Mouse (Mus musculus) heart, adult 2 months (tissue): Measurements from ENCODE around the gene Galns. TPM values are rescaled to one million over a fixed set of nuclear protein-coding genes. Genes with fewer than 3 reads are reported as not detected.
"Not testable (repeated sequence)": the region's sequence is repeated elsewhere in the genome, so short reads cannot be mapped to it uniquely, and the experiment has no call there.

Experiments used
- DNase-seq, 2 experiments: peaks; one replicate each; pipeline ENCODE4 v3.0.0; 2021
- H3K27ac ChIP-seq: fragments of 200-600 bp; 2 replicates; pipeline ENCODE4 v1.8.1; 2022
- H3K27me3 ChIP-seq: fragments of 200-500 bp; 2 replicates; pipeline ENCODE4 v1.6.1; 2012; ENCODE audit warnings: mild to moderate bottlenecking, low read length, inconsistent platforms, mixed read lengths; ENCODE audit not compliant: control insufficient read depth, insufficient read depth
- H3K36me3 ChIP-seq: fragments of 200-500 bp; 2 replicates; pipeline ENCODE4 v1.6.1; 2012; ENCODE audit warnings: low read length, inconsistent platforms; ENCODE audit not compliant: control insufficient read depth, insufficient read depth
- H3K4me1 ChIP-seq: fragments of 200-500 bp; 2 replicates; pipeline ENCODE4 v1.6.1; 2011; ENCODE audit warnings: low read length; ENCODE audit not compliant: control insufficient read depth, insufficient read depth
- H3K4me3 ChIP-seq: fragments of 200-600 bp; 2 replicates; pipeline ENCODE4 v1.8.1; 2022
- H3K79me2 ChIP-seq: fragments of 200-500 bp; replicated peaks from 2 replicates; pipeline ENCODE4 v1.6.1; 2012; ENCODE audit warnings: mild to moderate bottlenecking, inconsistent platforms, low read length, moderate library complexity, mixed read lengths; ENCODE audit not compliant: control insufficient read depth, insufficient read depth
- H3K9ac ChIP-seq: fragments of 200-500 bp; 2 replicates; pipeline ENCODE4 v1.6.1; 2012; ENCODE audit warnings: low read depth, mild to moderate bottlenecking, control low read depth, inconsistent platforms, low read length, mixed read lengths
- CTCF ChIP-seq: fragments of 200-600 bp; IDR thresholded peaks from 2 replicates; pipeline ENCODE4 v1.8.1; 2022; ENCODE audit warnings: antibody characterized with exemption, mild to moderate bottlenecking, moderate library complexity
- EP300 ChIP-seq: fragments of 200-500 bp; IDR thresholded peaks from 2 replicates; pipeline ENCODE4 v1.6.1; 2011; ENCODE audit warnings: low read depth, low read length, control low read depth; ENCODE audit not compliant: insufficient read depth
- POLR2A ChIP-seq: fragments of 200-500 bp; IDR thresholded peaks from 2 replicates; pipeline ENCODE4 v1.6.1; 2011; ENCODE audit warnings: mild to moderate bottlenecking, low read depth, low read length, control low read depth; ENCODE audit not compliant: insufficient read depth
- WGBS: fragments of 180-500 bp; shearing (Covaris S2); methylation state at CpG from one replicate; pipeline ENCODE4 v1.1.7; 2018; 5-methylcytosine and 5-hydroxymethylcytosine counted together
- intact Hi-C: fragments of 180-260 bp; cut with DNase I; formaldehyde crosslinking; loops from one replicate; pipeline ENCODE4 v1.15.1; 2025
- polyA plus RNA-seq: library from polyadenylated mRNA; depleted of rRNA; stranded (reverse); fragments of >200 nt; gene quantifications from 2 replicates; pipeline ENCODE4 v1.2.3, GENCODE M21; 2012
- total RNA-seq, 2 experiments: library from RNA; stranded (reverse); gene quantifications; 2 replicates each; pipeline ENCODE4 v1.2.3; 2021

Galns gene
- total and polyA plus RNA-seq, 3 experiments, result 3.1 to 5.0 (median 3.2) TPM

GRCm38 (mm10) chr8:122637230-122637629 is 26.0 kb upstream of the Galns start:
- no peaks in the 10 kb centered on the region for H3K79me2 ChIP-seq
- H3K27ac ChIP-seq, result peak overlapping the region; percentile 80
- no peaks in the 10 kb centered on the region for H3K27me3 ChIP-seq
- H3K9ac ChIP-seq, result peak overlapping the region; percentile 11
- peaks cover 8% of the 10 kb centered on the region for H3K4me1 ChIP-seq
- intact Hi-C loops, result no loop called here
- DNase-seq, result no peak
- 77% methylated on average over 9 of the region's 9 CpGs for WGBS
- H3K36me3 ChIP-seq, result no peaks in the 10 kb centered on the region
- no peak overlapping the region for H3K4me3 ChIP-seq
- TF ChIP-seq EP300, result no peak
- no peak for TF ChIP-seq CTCF
- no peak for TF ChIP-seq POLR2A

GRCm38 (mm10) chr8:122636803-122637175 is 25.5 kb upstream of the Galns start:
- peak; percentile 57; the same call in 1 of the 2 replicates for TF ChIP-seq EP300
- TF ChIP-seq CTCF, result no peak
- WGBS, result 62% methylated on average over 9 of the region's 9 CpGs
- Histone ChIP-seq H3K9ac (no peak overlapping the region; the same call in 1 of the 2 replicates), H3K27ac (peak overlapping the region; percentile 80), H3K36me3 (no peaks in the 10 kb centered on the region), H3K27me3 (no peaks in the 10 kb centered on the region), H3K79me2 (no peaks in the 10 kb centered on the region), H3K4me1 (peaks cover 8% of the 10 kb centered on the region), H3K4me3 (no peak overlapping the region)
- intact Hi-C loops, result no loop called here
- DNase-seq, result peak; percentile 57 to 74

DNA sequence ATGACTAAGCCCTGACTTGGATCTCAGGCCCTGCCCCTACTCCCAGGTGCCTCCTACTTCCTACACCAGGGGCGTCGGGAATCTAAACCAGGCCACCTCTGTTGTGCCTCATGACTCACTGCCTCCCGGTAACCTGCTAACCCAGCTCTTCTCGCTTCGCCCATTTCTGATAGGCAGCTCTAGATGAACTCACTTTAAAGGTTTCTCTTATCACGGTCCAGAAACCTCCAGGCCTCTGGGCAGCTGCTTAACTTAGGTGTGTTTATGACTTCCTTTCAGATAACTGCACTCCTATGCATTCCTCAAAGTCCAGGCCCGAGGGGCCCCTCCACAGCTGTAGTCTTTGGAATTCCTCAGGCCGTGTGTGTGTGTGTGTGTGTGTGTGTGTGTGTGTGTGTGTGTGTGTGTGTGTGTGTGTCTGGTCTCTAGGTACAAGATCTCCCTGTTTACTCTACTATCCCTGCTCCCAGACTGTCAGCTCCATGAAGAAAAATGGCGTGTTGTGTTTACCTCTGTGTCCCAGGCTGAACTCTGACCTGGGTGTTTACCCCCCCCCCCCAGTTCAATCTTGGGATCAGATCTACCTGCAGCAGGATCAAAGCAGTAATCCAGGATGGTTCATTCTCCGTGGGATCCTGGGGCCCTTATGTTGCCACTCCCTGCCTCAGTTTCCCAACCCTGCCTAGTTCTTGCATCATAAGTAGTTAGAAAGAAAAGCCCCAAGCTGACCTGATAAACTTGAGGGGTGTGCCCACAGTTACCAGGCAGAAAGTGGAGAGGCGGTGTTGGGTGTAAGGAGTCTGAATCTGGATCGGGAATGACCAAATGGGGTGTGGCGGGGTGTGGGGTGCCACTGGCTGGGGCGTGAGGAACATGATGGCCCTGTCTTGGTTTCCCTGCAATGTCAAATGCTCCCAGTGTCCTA is 24.9 kb upstream of the Galns start:
- WGBS, result 61% methylated on average over 14 of the region's 14 CpGs
- Histone ChIP-seq H3K36me3 (no peaks in the 10 kb centered on the region), H3K27ac (peak overlapping the region; percentile 80; the same call in 1 of the 2 replicates), H3K4me1 (peaks cover 8% of the 10 kb centered on the region), H3K9ac (no peak overlapping the region), H3K79me2 (no peaks in the 10 kb centered on the region), H3K27me3 (no peaks in the 10 kb centered on the region), H3K4me3 (no peak overlapping the region)
- DNase-seq, result no peak
- TF ChIP-seq EP300 (no peak), CTCF (no peak), POLR2A (no peak)
- intact Hi-C loops, result no loop called here

DNA sequence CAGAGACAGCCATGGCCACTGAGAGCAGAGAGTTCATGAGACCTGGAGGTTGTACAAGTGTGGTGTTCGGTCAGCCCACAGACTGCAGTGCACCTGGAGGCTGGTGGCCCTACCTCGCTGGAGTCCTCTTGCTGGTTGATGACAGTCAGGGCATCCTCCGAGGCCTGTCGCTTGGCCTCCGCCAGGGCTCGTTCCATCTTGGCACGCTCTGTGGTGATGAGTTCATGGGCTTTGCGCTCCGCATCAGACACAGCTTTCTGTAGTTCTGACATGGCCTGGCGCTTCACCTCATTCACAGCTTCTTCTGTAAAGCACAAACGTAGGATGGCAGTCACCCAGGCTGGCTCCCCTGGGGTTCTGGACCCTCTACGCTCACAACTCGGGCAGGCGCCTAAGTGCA is 21.9 kb upstream of the Galns start:
- TF ChIP-seq EP300, result no peak
- no peak for TF ChIP-seq CTCF
- no peak for TF ChIP-seq POLR2A
- WGBS, result 93% methylated on average over 14 of the region's 14 CpGs
- Histone ChIP-seq H3K9ac (no peak overlapping the region), H3K36me3 (no peaks in the 10 kb centered on the region), H3K79me2 (no peaks in the 10 kb centered on the region), H3K27ac (no peak overlapping the region), H3K4me3 (no peak overlapping the region), H3K4me1 (peaks cover 6% of the 10 kb centered on the region; the same call in 1 of the 2 replicates), H3K27me3 (no peaks in the 10 kb centered on the region)
- DNase-seq, result no peak
- intact Hi-C loops, result no loop called here

DNA sequence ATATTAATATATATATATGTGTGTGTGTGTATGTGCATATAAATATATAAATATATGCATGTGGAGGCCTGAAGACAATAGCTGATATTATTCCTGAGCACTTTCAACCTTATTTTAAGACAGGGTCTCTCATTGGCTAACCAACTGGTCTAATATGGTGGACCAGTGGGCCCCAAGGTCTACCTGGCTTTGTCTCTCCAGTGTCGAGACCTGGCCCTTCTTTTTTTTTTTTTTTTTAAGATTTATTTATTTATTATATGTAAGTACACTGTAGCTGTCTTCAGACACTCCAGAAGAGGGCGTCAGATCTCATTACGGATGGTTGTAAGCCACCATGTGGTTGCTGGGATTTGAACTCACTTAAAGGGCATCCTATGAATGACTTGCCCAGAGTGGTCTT is 20.9 kb upstream of the Galns start:
- H3K9ac ChIP-seq, H3K36me3 ChIP-seq, H3K79me2 ChIP-seq, intact Hi-C loops, H3K27ac ChIP-seq, H3K27me3 ChIP-seq, DNase-seq, H3K4me3 ChIP-seq, H3K4me1 ChIP-seq: not testable (repeated sequence)
- peak; percentile 21 for TF ChIP-seq CTCF
- WGBS, result 75% methylated on average over 3 of the region's 3 CpGs

DNA sequence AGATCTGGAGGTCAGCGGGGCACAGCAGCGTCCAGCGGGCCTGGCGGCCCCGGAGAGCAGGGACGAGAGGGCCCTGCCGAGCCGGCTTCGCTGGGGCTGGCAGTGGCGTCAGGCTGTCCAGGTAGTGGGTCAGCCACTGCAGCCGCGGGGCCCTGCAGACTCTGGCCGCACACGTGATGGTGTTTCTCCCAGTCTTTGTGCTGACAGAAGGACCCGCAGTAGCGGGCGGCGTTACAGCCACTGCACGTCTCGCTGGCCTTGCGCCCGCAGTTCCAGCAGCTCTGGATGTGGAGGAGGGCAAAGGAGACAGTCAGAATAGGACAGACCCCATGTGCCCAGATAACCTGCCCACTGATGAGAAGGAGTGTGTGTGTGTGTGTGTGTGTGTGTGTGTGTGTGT is 19.4 kb upstream of the Galns start:
- Histone ChIP-seq H3K27ac (no peak overlapping the region), H3K27me3 (no peaks in the 10 kb centered on the region), H3K9ac (no peak overlapping the region), H3K79me2 (no peaks in the 10 kb centered on the region), H3K36me3 (no peaks in the 10 kb centered on the region), H3K4me3 (no peak overlapping the region), H3K4me1 (no peaks in the 10 kb centered on the region; the same call in 1 of the 2 replicates)
- 67% methylated on average over 22 of the region's 22 CpGs for WGBS
- intact Hi-C loops, result no loop called here
- no peak for DNase-seq
- no peak for TF ChIP-seq EP300
- TF ChIP-seq CTCF, result no peak
- TF ChIP-seq POLR2A, result no peak
